Mouse (Mus musculus): ENCODE results near the gene Chmp4b. TPM values are rescaled to one million over a fixed set of nuclear protein-coding genes. Genes with fewer than 3 reads are reported as not detected.
A peak's percentile ranks its signal among the peaks of the same experiment; 100 is the strongest.

The Chmp4b gene
- polyA plus RNA-seq, 1 experiment from 2014 or later: 28.0 TPM

DNA sequence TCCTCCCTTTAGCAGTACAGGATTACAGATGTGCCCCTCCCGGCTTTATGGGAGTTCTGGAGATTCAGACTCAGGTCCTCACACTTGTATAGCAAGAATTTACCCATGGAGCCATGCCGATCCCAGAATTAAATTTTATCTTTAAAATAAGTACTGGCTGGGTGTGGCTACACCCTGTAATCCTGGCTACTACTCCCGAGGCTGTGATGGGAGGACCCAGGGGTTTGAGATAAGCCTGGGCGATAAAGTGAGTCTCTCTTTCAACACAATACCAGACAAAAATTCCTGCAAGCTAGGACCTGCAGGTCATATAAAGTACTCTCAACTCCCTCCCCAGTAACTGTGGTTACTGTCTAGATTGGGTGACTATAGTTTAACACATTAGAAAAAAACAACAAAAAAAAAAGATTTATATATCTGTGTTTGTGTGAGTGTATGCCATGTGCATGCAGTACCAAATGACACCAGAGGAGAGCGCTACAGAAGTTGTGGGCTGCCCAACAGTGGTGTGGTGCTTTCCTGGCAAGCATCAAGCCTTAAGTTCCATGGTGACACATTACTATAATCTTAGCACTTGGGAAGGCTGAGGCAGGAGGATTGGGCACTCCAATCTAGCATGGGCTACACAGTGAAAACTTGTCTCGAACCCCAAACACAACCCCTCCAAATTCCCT, 8.7 kb upstream of the Chmp4b start:
- peaks cover 63% of the 10 kb centered on the region for H3K36me3 ChIP-seq
- 86% methylated on average over 6 of the region's 6 CpGs for WGBS
- H3K9me3 ChIP-seq: peaks cover 7% of the 10 kb centered on the region; the same call in 1 of the 2 replicates
- H3K27ac ChIP-seq: no peak overlapping the region
- H3K4me2 ChIP-seq (replicated peaks): no peak overlapping the region
- no peak overlapping the region for H3K9ac ChIP-seq
- H3K4me3 ChIP-seq: no peak overlapping the region
- H3K27me3 ChIP-seq: no peaks in the 10 kb centered on the region
- no peaks in the 10 kb centered on the region for H3K4me1 ChIP-seq
- ATAC-seq (ENCODE audit: low FRiP score, low read depth): no peak

- H3K27ac ChIP-seq: no peak overlapping the region
- H3K4me2 ChIP-seq (replicated peaks): no peak overlapping the region
- no peak for ATAC-seq (ENCODE audit: low FRiP score, low read depth)
- 77% methylated on average over 5 of the region's 5 CpGs for whole genome bisulfite sequencing
- H3K4me1 ChIP-seq: no peaks in the 10 kb centered on the region
- H3K9me3 ChIP-seq: no peaks in the 10 kb centered on the region
- no peak overlapping the region for H3K9ac ChIP-seq
- peaks cover 35% of the 10 kb centered on the region for H3K36me3 ChIP-seq
- H3K27me3 ChIP-seq: no peaks in the 10 kb centered on the region
- no peak overlapping the region for H3K4me3 ChIP-seq
Observed at GRCm38 (mm10) chr2:154646634-154647033, 4.9 kb upstream of the Chmp4b start.

- Histone ChIP-seq H3K9ac (no peak overlapping the region), H3K4me1 (no peaks in the 10 kb centered on the region), H3K9me3 (no peaks in the 10 kb centered on the region), H3K4me3 (no peak overlapping the region), H3K36me3 (peaks cover 34% of the 10 kb centered on the region), H3K4me2 (replicated peaks) (no peak overlapping the region), H3K27me3 (no peaks in the 10 kb centered on the region), H3K27ac (no peak overlapping the region)
- WGBS: 31% methylated on average over 3 of the region's 3 CpGs
- no peak for ATAC-seq (ENCODE audit: low FRiP score, low read depth)
Observed at GRCm38 (mm10) chr2:154648086-154648485, 3.4 kb upstream of the Chmp4b start.

DNA sequence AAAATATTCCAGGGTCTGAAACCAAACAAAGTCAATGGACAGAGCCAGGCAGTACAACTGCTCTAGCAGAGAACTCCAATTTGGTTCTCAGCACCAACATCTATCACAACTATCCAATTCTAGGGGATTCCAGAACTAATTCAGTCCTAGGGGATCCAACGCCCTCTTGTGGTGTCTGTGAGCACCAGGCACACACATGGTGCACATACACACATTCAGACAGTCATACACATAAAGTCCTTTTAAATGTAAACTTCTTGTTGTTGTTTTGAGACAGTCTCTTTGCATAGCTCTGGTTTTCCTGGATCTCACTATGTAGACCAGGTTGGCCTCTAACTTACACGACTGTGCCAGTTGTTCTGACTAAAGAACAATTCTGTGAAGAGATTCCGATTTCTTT, 1.1 kb upstream of the Chmp4b start:
- H3K9ac ChIP-seq: no peak overlapping the region
- H3K9me3 ChIP-seq: no peaks in the 10 kb centered on the region
- no peaks in the 10 kb centered on the region for H3K27me3 ChIP-seq
- no peaks in the 10 kb centered on the region for H3K4me1 ChIP-seq
- H3K4me2 ChIP-seq (replicated peaks): no peak overlapping the region
- WGBS: 94% methylated on average over 3 of the region's 3 CpGs
- no peak for ATAC-seq (ENCODE audit: low FRiP score, low read depth)
- H3K4me3 ChIP-seq: no peak overlapping the region
- no peak overlapping the region for H3K27ac ChIP-seq
- peaks cover 13% of the 10 kb centered on the region for H3K36me3 ChIP-seq

GRCm38 (mm10) chr2:154654976-154655375, 3.5 kb downstream of the Chmp4b start:
- no peak overlapping the region for H3K4me2 ChIP-seq (replicated peaks)
- peaks cover 23% of the 10 kb centered on the region for H3K4me1 ChIP-seq
- H3K4me3 ChIP-seq: no peak overlapping the region
- no peak overlapping the region for H3K9ac ChIP-seq
- H3K27me3 ChIP-seq: no peaks in the 10 kb centered on the region
- no peaks in the 10 kb centered on the region for H3K9me3 ChIP-seq
- H3K27ac ChIP-seq: no peak overlapping the region
- WGBS: 93% methylated on average over 12 of the region's 12 CpGs
- no peak for ATAC-seq (ENCODE audit: low FRiP score, low read depth)
- no peaks in the 10 kb centered on the region for H3K36me3 ChIP-seq

DNA sequence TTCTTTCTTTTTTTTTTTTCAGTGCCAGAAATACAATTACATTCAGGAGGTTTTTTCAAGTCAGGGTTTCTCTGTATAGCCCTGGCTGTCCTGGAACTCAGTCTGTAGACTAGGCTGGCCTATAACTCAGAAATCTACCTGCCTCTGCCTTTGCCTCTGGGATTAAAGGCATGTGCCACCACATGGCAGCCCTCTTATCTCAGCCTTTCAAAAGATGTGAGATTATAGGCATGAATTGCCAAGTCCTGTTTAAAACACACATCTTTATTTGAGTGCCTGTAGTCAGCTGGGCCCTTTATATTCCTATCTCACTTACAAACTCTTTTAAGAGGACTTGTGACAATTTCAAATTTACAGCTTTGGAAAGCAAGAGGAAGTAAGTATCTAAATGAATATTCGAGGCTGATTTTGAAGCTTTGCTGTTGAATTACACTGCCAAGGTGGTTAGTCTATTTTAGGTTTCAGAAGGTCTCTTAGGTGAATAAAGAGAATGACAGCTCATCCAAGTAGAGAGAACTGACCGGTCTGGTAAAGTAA, 4.4 kb downstream of the Chmp4b start:
- no peak overlapping the region for H3K27ac ChIP-seq
- H3K36me3 ChIP-seq: peaks cover 7% of the 10 kb centered on the region
- 69% methylated on average over 2 of the region's 2 CpGs for WGBS
- H3K4me3 ChIP-seq: peak overlapping the region; percentile 87
- peaks cover 23% of the 10 kb centered on the region for H3K4me1 ChIP-seq
- H3K9ac ChIP-seq: no peak overlapping the region
- no peaks in the 10 kb centered on the region for H3K27me3 ChIP-seq
- peak overlapping the region; percentile 95 for H3K4me2 ChIP-seq (replicated peaks)
- ATAC-seq (ENCODE audit: low FRiP score, low read depth): no peak
- no peaks in the 10 kb centered on the region for H3K9me3 ChIP-seq

GRCm38 (mm10) chr2:154656710-154657485, 5.4 kb downstream of the Chmp4b start:
- Histone ChIP-seq H3K9ac (peak overlapping the region; percentile 94), H3K4me3 (peak overlapping the region; percentile 87), H3K36me3 (peaks cover 16% of the 10 kb centered on the region), H3K27ac (peak overlapping the region; percentile 90), H3K4me2 (replicated peaks) (peak overlapping the region; percentile 95), H3K9me3 (no peaks in the 10 kb centered on the region), H3K4me1 (peaks cover 23% of the 10 kb centered on the region), H3K27me3 (no peaks in the 10 kb centered on the region)
- WGBS: under 1% methylated on average over 65 of the region's 67 CpGs
- peak; percentile 99 for ATAC-seq (ENCODE audit: low FRiP score, low read depth)

GRCm38 (mm10) chr2:154657486-154658237, 6.2 kb downstream of the Chmp4b start:
- Histone ChIP-seq H3K27ac (peak overlapping the region; percentile 90; the same call in 1 of the 2 replicates), H3K4me1 (peaks cover 23% of the 10 kb centered on the region), H3K4me2 (replicated peaks) (peak overlapping the region; percentile 95), H3K9ac (peak overlapping the region; percentile 94), H3K9me3 (no peaks in the 10 kb centered on the region), H3K36me3 (peaks cover 19% of the 10 kb centered on the region), H3K27me3 (no peaks in the 10 kb centered on the region), H3K4me3 (peak overlapping the region; percentile 87)
- WGBS: 12% methylated on average over 12 of the region's 12 CpGs
- no peak for ATAC-seq (ENCODE audit: low FRiP score, low read depth)

DNA sequence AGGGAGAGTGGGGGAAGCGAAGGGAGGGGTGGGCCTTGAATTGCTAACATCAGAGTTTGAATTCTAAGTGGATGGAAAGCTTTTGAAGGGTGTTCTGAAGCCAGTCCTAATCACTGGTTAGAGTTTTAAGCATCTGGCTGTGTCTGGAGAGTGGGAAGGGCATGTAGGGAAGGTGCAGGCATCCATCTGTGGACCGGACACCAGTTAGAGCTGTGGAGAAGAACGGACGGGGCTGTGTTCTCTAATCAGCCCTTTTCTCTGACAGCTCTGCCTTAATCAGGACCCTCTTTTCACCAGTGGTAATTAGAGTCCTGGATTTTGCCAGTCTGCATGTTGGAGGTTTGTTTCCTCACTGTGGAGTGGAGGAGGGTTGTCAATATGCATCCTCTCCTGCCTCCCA, 7.6 kb downstream of the Chmp4b start:
- Histone ChIP-seq H3K27me3 (no peaks in the 10 kb centered on the region), H3K27ac (no peak overlapping the region), H3K4me1 (peaks cover 23% of the 10 kb centered on the region), H3K4me2 (replicated peaks) (peak overlapping the region; percentile 95), H3K9me3 (no peaks in the 10 kb centered on the region), H3K4me3 (peak overlapping the region; percentile 87; the same call in 1 of the 2 replicates), H3K9ac (peak overlapping the region; percentile 94; the same call in 1 of the 2 replicates), H3K36me3 (peaks cover 25% of the 10 kb centered on the region)
- ATAC-seq (ENCODE audit: low FRiP score, low read depth): no peak
- WGBS: 85% methylated on average over 4 of the region's 4 CpGs

GRCm38 (mm10) chr2:154659531-154660074, 8.1 kb downstream of the Chmp4b start:
- 0 out of 2 replicates have a peak overlapping the region, but pooled peaks have one; percentile 94 for H3K9ac ChIP-seq
- peaks cover 23% of the 10 kb centered on the region for H3K4me1 ChIP-seq
- 77% methylated on average over 4 of the region's 5 CpGs for WGBS
- no peak for ATAC-seq (ENCODE audit: low FRiP score, low read depth)
- H3K27me3 ChIP-seq: no peaks in the 10 kb centered on the region
- no peak overlapping the region for H3K4me3 ChIP-seq
- peaks cover 30% of the 10 kb centered on the region for H3K36me3 ChIP-seq
- no peaks in the 10 kb centered on the region for H3K9me3 ChIP-seq
- no peak overlapping the region for H3K27ac ChIP-seq
- H3K4me2 ChIP-seq (replicated peaks): peak overlapping the region; percentile 95

DNA sequence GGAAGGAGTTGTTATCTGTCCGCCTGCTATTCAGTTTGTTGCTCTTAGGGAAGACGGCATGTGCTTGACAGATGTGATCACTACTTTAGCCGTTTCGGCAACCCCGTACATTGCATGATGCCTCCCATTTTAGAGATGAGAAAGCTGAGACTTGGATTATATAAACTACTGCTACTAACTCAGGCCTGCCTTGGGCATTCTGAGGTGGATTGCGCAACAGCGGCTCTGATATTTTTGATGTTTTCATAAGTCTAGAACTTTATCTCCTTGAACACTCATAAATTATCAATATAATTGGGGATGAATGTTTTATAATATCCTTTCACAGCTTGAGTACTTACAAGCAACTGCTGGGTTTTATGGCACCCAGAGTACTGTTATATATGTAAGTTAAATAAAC, 17.2 kb downstream of the Chmp4b start:
- Histone ChIP-seq H3K27me3 (no peaks in the 10 kb centered on the region), H3K4me1 (peaks cover 7% of the 10 kb centered on the region), H3K36me3 (peaks cover 31% of the 10 kb centered on the region), H3K27ac (no peak overlapping the region), H3K4me3 (no peak overlapping the region), H3K9me3 (no peaks in the 10 kb centered on the region), H3K4me2 (replicated peaks) (no peak overlapping the region), H3K9ac (no peak overlapping the region)
- ATAC-seq (ENCODE audit: low FRiP score, low read depth): no peak
- 63% methylated on average over 7 of the region's 7 CpGs for WGBS

Data from limb, embryonic 13.5 days (tissue).